Mouse (Mus musculus) embryonic facial prominence, embryonic 13.5 days (tissue): Measurements from ENCODE around the gene Akap11. TPM values are rescaled to one million over a fixed set of nuclear protein-coding genes. Genes with fewer than 3 reads are reported as not detected.

Source experiments
- polyA plus RNA-seq: library from polyadenylated mRNA; unstranded; fragments of >200 nt; fragmentation: Nextera tagmentation; extraction: Ambion mirVana; gene quantifications from 2 replicates; pipeline ENCODE4 v1.2.1, GENCODE M21; 2015

Akap11 gene
- polyA plus RNA-seq, 1 experiment from 2014 or later, result 22.3 TPM

Other genes with a start within 250 kb of the Akap11 start
- gene Tnfsf11, start 228.8 kb downstream of the Akap11 start, polyA plus RNA-seq, result 1.4 and 2.0 TPM in 2 replicates
- 1.7 and 1.8 TPM in 2 replicates for gene Dgkh, start 196.0 kb upstream of the Akap11 start, polyA plus RNA-seq